Mouse (Mus musculus) MEL (cell line): ENCODE measurements at regions not wholly inside any gene's neighbourhood (a gene's known extent, or its start where the extent isn't known, plus 50 kb on each side); places are given as distances from the start of the nearest gene placed in this dataset.

Experiments used
- DNase-seq: peaks from one replicate; pipeline ENCODE4 v3.0.0; 2011; ENCODE audit warnings: low read depth, low spot score
- H3K27ac ChIP-seq: 2 replicates; pipeline ENCODE4 v1.5.1; 2012; ENCODE audit warnings: low read depth, mild to moderate bottlenecking, control low read depth, low read length, moderate library complexity; ENCODE audit not compliant: control insufficient read depth
- H3K27me3 ChIP-seq, 2 experiments: fragments of 150-350 bp in 1 of 2; sonication (generic) in 1 of 2; 2 replicates each; pipeline ENCODE4 v1.6.1; 2012; ENCODE audit warnings: low read length in 2 of 2, mild to moderate bottlenecking in 2 of 2, improper control_type of control experiment in 1 of 2, moderate library complexity in 1 of 2; ENCODE audit not compliant: insufficient read depth in 2 of 2, control insufficient read depth in 1 of 2
- H3K36me3 ChIP-seq, 2 experiments: 2 replicates each; pipeline ENCODE4 v1.6.1; 2012 to 2014; ENCODE audit warnings: low read length in 2 of 2, improper control_type of control experiment in 1 of 2, inconsistent platforms in 1 of 2, mild to moderate bottlenecking in 1 of 2; ENCODE audit not compliant: insufficient read depth in 2 of 2, control insufficient read depth in 1 of 2
- H3K4me1 ChIP-seq, 2 experiments: fragments of 150-350 bp in 1 of 2; sonication (generic) in 1 of 2; 2 replicates each; pipeline ENCODE4 v1.6.1; 2012; ENCODE audit warnings: low read length in 2 of 2, improper control_type of control experiment in 1 of 2, mild to moderate bottlenecking in 1 of 2; ENCODE audit not compliant: insufficient read depth in 2 of 2, control insufficient read depth in 1 of 2
- H3K4me3 ChIP-seq, 2 experiments: fragments of 150-350 bp in 1 of 2; sonication (generic) in 1 of 2; 2 replicates each; pipeline ENCODE4 v1.5.1; 2012; ENCODE audit warnings: low read depth in 2 of 2, low read length in 2 of 2, mild to moderate bottlenecking in 2 of 2, moderate library complexity in 2 of 2, control low read depth in 1 of 2, improper control_type of control experiment in 1 of 2; ENCODE audit not compliant: control insufficient read depth in 1 of 2, insufficient read depth in 1 of 2
- H3K79me2 ChIP-seq: 2 replicates; pipeline ENCODE4 v1.6.1; 2012; ENCODE audit warnings: mild to moderate bottlenecking, low read length, moderate library complexity; ENCODE audit not compliant: control insufficient read depth, poor library complexity, insufficient read depth
- H3K9ac ChIP-seq: 2 replicates; pipeline ENCODE4 v1.6.1; 2012; ENCODE audit warnings: low read depth, mild to moderate bottlenecking, control low read depth, low read length, moderate library complexity; ENCODE audit not compliant: control insufficient read depth, poor library complexity, severe bottlenecking
- H3K9me3 ChIP-seq: fragments of 150-350 bp; sonication (generic); replicated peaks from 2 replicates; pipeline ENCODE4 v1.6.1; 2012; ENCODE audit warnings: mild to moderate bottlenecking, low read length, improper control_type of control experiment, moderate library complexity; ENCODE audit not compliant: insufficient read depth
- BHLHE40 ChIP-seq: IDR thresholded peaks from 2 replicates; pipeline ENCODE4 v1.6.1; 2012; ENCODE audit warnings: low read depth, mild to moderate bottlenecking, inconsistent platforms, low read length, improper control_type of control experiment, borderline replicate concordance
- CHD1 ChIP-seq: IDR thresholded peaks from 2 replicates; pipeline ENCODE4 v1.6.1; 2012; ENCODE audit warnings: low read depth, mild to moderate bottlenecking, inconsistent platforms, low read length, improper control_type of control experiment
- CHD2 ChIP-seq: IDR thresholded peaks from 2 replicates; pipeline ENCODE4 v1.6.1; 2011; ENCODE audit warnings: low read length, improper control_type of control experiment
- CTCF ChIP-seq, 3 experiments: IDR thresholded peaks in 2 of 3; conservative IDR thresholded peaks in 1 of 3; 2 replicates each; pipeline ENCODE4 v1.5.1; 2011 to 2012; ENCODE audit warnings: low read length in 3 of 3, low read depth in 2 of 3, mild to moderate bottlenecking in 2 of 3, improper control_type of control experiment in 1 of 3, inconsistent platforms in 1 of 3, mixed read lengths in 1 of 3, moderate library complexity in 1 of 3; ENCODE audit not compliant: control insufficient read depth in 1 of 3, insufficient read depth in 1 of 3, poor library complexity in 1 of 3, severe bottlenecking in 1 of 3
- ETS1 ChIP-seq: IDR thresholded peaks from 2 replicates; pipeline ENCODE4 v1.6.1; 2012; ENCODE audit warnings: low read depth, mild to moderate bottlenecking, inconsistent platforms, low read length, improper control_type of control experiment, moderate library complexity
- HCFC1 ChIP-seq: IDR thresholded peaks from 2 replicates; pipeline ENCODE4 v1.6.1; 2012; ENCODE audit warnings: low read depth, mild to moderate bottlenecking, inconsistent platforms, low read length, improper control_type of control experiment, moderate library complexity
- JUND ChIP-seq: IDR thresholded peaks from 2 replicates; pipeline ENCODE4 v1.6.1; 2011; ENCODE audit warnings: low read depth, mild to moderate bottlenecking, improper control_type of control experiment, low read length
- KAT2A ChIP-seq: conservative IDR thresholded peaks from 2 replicates; pipeline ENCODE4 v1.6.1; 2012; ENCODE audit warnings: low read depth, low read length, improper control_type of control experiment, inconsistent platforms
- MAFK ChIP-seq: IDR thresholded peaks from 2 replicates; pipeline ENCODE4 v1.6.1; 2011; ENCODE audit warnings: low read depth, mild to moderate bottlenecking, low read length, improper control_type of control experiment, borderline replicate concordance
- MEF2A ChIP-seq: IDR thresholded peaks from 2 replicates; pipeline ENCODE4 v1.6.1; 2014; ENCODE audit warnings: low read depth, mild to moderate bottlenecking, inconsistent platforms, low read length, improper control_type of control experiment; ENCODE audit not compliant: poor library complexity, insufficient replicate concordance, severe bottlenecking; ENCODE audit errors: extremely low read depth
- MXI1 ChIP-seq: IDR thresholded peaks from 2 replicates; pipeline ENCODE4 v1.6.1; 2011; ENCODE audit warnings: mild to moderate bottlenecking, low read depth, low read length, improper control_type of control experiment
- MYC ChIP-seq: IDR thresholded peaks from 2 replicates; pipeline ENCODE4 v1.6.1; 2011; ENCODE audit warnings: low read depth, mild to moderate bottlenecking, low read length, improper control_type of control experiment, moderate library complexity
- NELFE ChIP-seq: IDR thresholded peaks from 2 replicates; pipeline ENCODE4 v1.6.1; 2011; ENCODE audit warnings: low read depth, low read length, improper control_type of control experiment
- NRF1 ChIP-seq: IDR thresholded peaks from 2 replicates; pipeline ENCODE4 v1.6.1; 2014; ENCODE audit warnings: low read depth, mild to moderate bottlenecking, inconsistent platforms, low read length, improper control_type of control experiment, moderate library complexity; ENCODE audit not compliant: poor library complexity, insufficient read depth, severe bottlenecking
- POLR2AphosphoS2 ChIP-seq: IDR thresholded peaks from 2 replicates; pipeline ENCODE4 v1.6.1; 2011; ENCODE audit warnings: low read length, improper control_type of control experiment
- RAD21 ChIP-seq: IDR thresholded peaks from 2 replicates; pipeline ENCODE4 v1.6.1; 2011; ENCODE audit warnings: mild to moderate bottlenecking, low read depth, low read length, improper control_type of control experiment
- RCOR1 ChIP-seq: IDR thresholded peaks from 2 replicates; pipeline ENCODE4 v1.6.1; 2012; ENCODE audit warnings: low read depth, mild to moderate bottlenecking, inconsistent platforms, low read length, improper control_type of control experiment
- SIN3A ChIP-seq: IDR thresholded peaks from 2 replicates; pipeline ENCODE4 v1.6.1; 2012; ENCODE audit warnings: low read length, improper control_type of control experiment, inconsistent platforms
- SMC3 ChIP-seq: IDR thresholded peaks from 2 replicates; pipeline ENCODE4 v1.6.1; 2011; ENCODE audit warnings: low read depth, low read length, improper control_type of control experiment
- UBTF ChIP-seq: IDR thresholded peaks from 2 replicates; pipeline ENCODE4 v1.6.1; 2012; ENCODE audit warnings: low read depth, mild to moderate bottlenecking, inconsistent platforms, low read length, improper control_type of control experiment, moderate library complexity, borderline replicate concordance; ENCODE audit not compliant: insufficient read depth
- USF2 ChIP-seq, 2 experiments: IDR thresholded peaks; 2 replicates each; pipeline ENCODE4 v1.6.1; 2011 to 2012; ENCODE audit warnings: improper control_type of control experiment in 2 of 2, low read length in 2 of 2, borderline replicate concordance in 1 of 2, inconsistent platforms in 1 of 2, low read depth in 1 of 2, mild to moderate bottlenecking in 1 of 2; ENCODE audit not compliant: insufficient read depth in 1 of 2
- ZC3H11A ChIP-seq: IDR thresholded peaks from 2 replicates; pipeline ENCODE4 v1.6.1; 2012; ENCODE audit warnings: low read depth, mild to moderate bottlenecking, inconsistent platforms, low read length, improper control_type of control experiment
- ZKSCAN1 ChIP-seq: IDR thresholded peaks from 2 replicates; pipeline ENCODE4 v1.6.1; 2012; ENCODE audit warnings: low read depth, mild to moderate bottlenecking, inconsistent platforms, low read length, improper control_type of control experiment, moderate library complexity
- ZMIZ1 ChIP-seq: IDR thresholded peaks from 2 replicates; pipeline ENCODE4 v1.6.1; 2012; ENCODE audit warnings: low read depth, mild to moderate bottlenecking, inconsistent platforms, low read length, improper control_type of control experiment, moderate library complexity

DNA sequence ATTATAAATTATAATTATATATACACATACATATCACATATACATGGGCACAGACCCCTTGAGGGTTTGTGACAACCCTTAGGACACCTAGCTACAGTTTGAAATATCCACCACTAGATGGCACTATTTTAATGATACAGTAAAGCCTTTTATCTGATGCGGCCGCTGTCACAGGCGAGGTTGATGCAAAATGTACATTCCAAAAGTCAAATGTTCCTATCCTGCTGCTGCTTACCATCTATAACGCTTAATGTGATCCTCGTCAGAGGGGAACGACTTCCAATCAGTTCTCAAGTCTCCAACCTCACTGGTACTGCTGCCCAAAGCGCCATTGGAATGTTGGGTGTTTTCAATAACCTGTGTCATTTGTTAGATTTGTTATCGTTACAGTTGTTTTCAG lies 92.9 kb downstream of the Barhl2 start:
- Histone ChIP-seq H3K27me3 (no peaks in the 10 kb centered on the region), H3K4me1 (no peaks in the 10 kb centered on the region), H3K79me2 (no peaks in the 10 kb centered on the region), H3K9ac (no peak overlapping the region), H3K9me3 (no peaks in the 10 kb centered on the region), H3K36me3 (no peaks in the 10 kb centered on the region), H3K4me3 (no peak overlapping the region), H3K27ac (no peak overlapping the region)
- DNase-seq, result peak; percentile 21
- no peak for TF ChIP-seq ZKSCAN1
- TF ChIP-seq CTCF (IDR thresholded peaks at IDR 0.05 in 2 of 3, conservative IDR thresholded peaks at IDR 0.05 in 1 of 3; ENCODE audit: control insufficient read depth in 1 of 3, insufficient read depth in 1 of 3, low read depth in 2 of 3, low read length in 3 of 3, poor library complexity in 1 of 3, severe bottlenecking in 1 of 3), result peak in 2 of 3 experiments; percentile 2 to 47; a peak in 3 of 6 replicates
- TF ChIP-seq ZC3H11A, result peak; percentile 33; the same call in 1 of the 2 replicates
- peak; percentile 48 for TF ChIP-seq RAD21
- TF ChIP-seq SMC3, result peak; percentile 51
- no peak for TF ChIP-seq ZMIZ1
- no peak for TF ChIP-seq ETS1

DNA sequence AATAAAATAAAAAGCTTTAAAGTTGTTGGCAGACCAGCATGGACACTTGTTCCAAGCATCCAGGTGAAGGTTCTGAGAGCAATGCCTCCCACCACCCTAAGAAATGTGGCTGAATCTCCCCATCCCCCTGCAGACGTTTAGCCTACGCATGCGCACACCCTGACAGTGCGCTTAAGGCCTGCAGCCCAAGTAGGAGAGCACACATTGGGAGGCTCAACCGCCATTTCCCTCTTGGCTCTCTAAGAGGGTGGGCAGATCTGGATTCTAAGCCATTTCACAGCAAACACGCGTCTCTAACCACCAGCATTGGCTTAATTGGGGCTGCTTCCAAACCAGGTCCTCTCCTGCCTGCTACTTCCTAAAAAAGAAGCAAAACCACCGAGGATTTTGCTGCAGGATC lies 106.6 kb downstream of the Barhl2 start:
- Histone ChIP-seq H3K9ac (no peak overlapping the region), H3K79me2 (no peaks in the 10 kb centered on the region)
- no peak for TF ChIP-seq RCOR1
- no peak for TF ChIP-seq ZKSCAN1
- no peak for TF ChIP-seq USF2 (IDR thresholded peaks at IDR 0.05; ENCODE audit: borderline replicate concordance in 1 of 2, insufficient read depth in 1 of 2, low read depth in 1 of 2, low read length in 2 of 2)
- no peak for TF ChIP-seq POLR2AphosphoS2
- TF ChIP-seq BHLHE40, result no peak
- no peak for TF ChIP-seq MAFK
- no peak for TF ChIP-seq CHD2
- TF ChIP-seq ZC3H11A, result no peak
- TF ChIP-seq RAD21, result no peak
- TF ChIP-seq SIN3A, result no peak
- TF ChIP-seq, all 39 proteins: peak for 0
- no peaks in the 10 kb centered on the region for H3K36me3 ChIP-seq
- H3K4me1 ChIP-seq, result no peaks in the 10 kb centered on the region
- no peak for DNase-seq
- no peak overlapping the region for H3K4me3 ChIP-seq
- H3K27ac ChIP-seq, result no peak overlapping the region
- H3K9me3 ChIP-seq, result no peaks in the 10 kb centered on the region
- no peaks in the 10 kb centered on the region for H3K27me3 ChIP-seq

DNA sequence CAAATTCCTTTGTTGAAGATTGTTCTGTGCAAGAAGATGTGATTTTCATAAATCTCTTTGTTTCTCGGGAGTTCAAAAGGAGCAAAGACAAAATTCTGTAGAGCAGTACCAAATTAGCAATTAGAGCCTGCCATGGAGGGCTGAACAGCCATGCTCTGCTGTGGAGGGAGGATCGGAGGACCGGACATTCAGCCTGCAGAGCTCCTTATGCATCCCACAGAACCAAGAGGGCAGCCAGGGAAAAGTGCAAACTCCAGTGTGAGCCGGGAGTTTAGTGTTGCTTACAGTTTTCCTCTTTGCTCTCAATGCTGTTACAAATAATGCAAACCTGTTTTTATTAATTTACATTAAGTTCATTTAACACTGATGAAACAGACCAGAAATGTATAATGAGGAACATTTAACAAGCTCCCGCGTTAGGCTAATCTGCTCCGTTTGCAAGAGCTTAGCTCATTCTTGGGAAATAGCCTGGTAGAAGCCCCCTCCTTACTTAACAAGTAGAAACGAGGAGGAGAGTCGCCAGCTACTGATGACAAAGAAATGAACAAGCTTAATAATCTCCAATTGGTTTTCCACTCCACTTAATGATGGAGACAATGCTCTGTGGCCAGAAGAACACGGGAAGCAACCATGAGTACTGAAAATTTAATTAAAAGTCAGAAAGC lies 108.0 kb downstream of the Barhl2 start:
- H3K36me3 ChIP-seq, result no peaks in the 10 kb centered on the region
- H3K27me3 ChIP-seq, result no peaks in the 10 kb centered on the region
- H3K27ac ChIP-seq, result no peak overlapping the region
- TF ChIP-seq MXI1 (no peak), CTCF (IDR thresholded peaks at IDR 0.05 in 2 of 3, conservative IDR thresholded peaks at IDR 0.05 in 1 of 3; ENCODE audit: control insufficient read depth in 1 of 3, insufficient read depth in 1 of 3, low read depth in 2 of 3, low read length in 3 of 3, poor library complexity in 1 of 3, severe bottlenecking in 1 of 3) (no peak), MEF2A (no peak), HCFC1 (no peak), CHD1 (no peak), MYC (no peak), NELFE (no peak), KAT2A (no peak), NRF1 (no peak), ETS1 (no peak), UBTF (no peak), SIN3A (no peak), POLR2AphosphoS2 (no peak), JUND (no peak), ZMIZ1 (no peak)

More for the DNA sequence above, 108.0 kb downstream of the Barhl2 start:
- H3K9me3 ChIP-seq, result no peaks in the 10 kb centered on the region
- no peaks in the 10 kb centered on the region for H3K79me2 ChIP-seq
- no peak for DNase-seq
- H3K4me1 ChIP-seq, result no peaks in the 10 kb centered on the region
- H3K9ac ChIP-seq, result no peak overlapping the region
- no peak overlapping the region for H3K4me3 ChIP-seq
